Mouse (Mus musculus): ENCODE measurements around the gene Nr1d1.

Gene Nr1d1

GRCm38 (mm10) chr11:98752562-98753140 is 22.5 kb downstream of the Nr1d1 start:
- no peak for DNase-seq (ENCODE audit: low read depth, low spot score)

GRCm38 (mm10) chr11:98751221-98751782 is 23.8 kb downstream of the Nr1d1 start:
- no peak for DNase-seq (ENCODE audit: low read depth, low spot score)

- DNase-seq (ENCODE audit: low read depth, low spot score) = no peak
These were observed 24.6 kb downstream of the Nr1d1 start for GRCm38 (mm10) chr11:98750351-98751201.

- DNase-seq (ENCODE audit: low read depth, low spot score) = no peak
These were observed 25.4 kb downstream of the Nr1d1 start for GRCm38 (mm10) chr11:98749716-98750115.

GRCm38 (mm10) chr11:98748506-98749416 is 26.4 kb downstream of the Nr1d1 start:
- DNase-seq (ENCODE audit: low read depth, low spot score) = peak; percentile 42

GRCm38 (mm10) chr11:98747804-98748505 is 27.2 kb downstream of the Nr1d1 start:
- no peak for DNase-seq (ENCODE audit: low read depth, low spot score)

GRCm38 (mm10) chr11:98746855-98747693 is 28.1 kb downstream of the Nr1d1 start:
- DNase-seq (ENCODE audit: low read depth, low spot score) = peak; percentile 52

- no peak for DNase-seq (ENCODE audit: low read depth, low spot score)
These were observed 28.9 kb downstream of the Nr1d1 start for GRCm38 (mm10) chr11:98745932-98746853.

GRCm38 (mm10) chr11:98744456-98745019 is 30.6 kb downstream of the Nr1d1 start:
- DNase-seq (ENCODE audit: low read depth, low spot score) = no peak

- no peak for DNase-seq (ENCODE audit: low read depth, low spot score)
These were observed 31.3 kb downstream of the Nr1d1 start for GRCm38 (mm10) chr11:98743655-98744345.

GRCm38 (mm10) chr11:98742397-98743291 is 32.5 kb downstream of the Nr1d1 start:
- DNase-seq (ENCODE audit: low read depth, low spot score) = peak; percentile 53

- peak; percentile 75 for DNase-seq (ENCODE audit: low read depth, low spot score)
These were observed 33.3 kb downstream of the Nr1d1 start for GRCm38 (mm10) chr11:98741622-98742396.

- no peak for DNase-seq (ENCODE audit: low read depth, low spot score)
These were observed 34.0 kb downstream of the Nr1d1 start for GRCm38 (mm10) chr11:98741051-98741620.

- DNase-seq (ENCODE audit: low read depth, low spot score) = peak; percentile 61
These were observed 34.6 kb downstream of the Nr1d1 start, which contains the start of gene Thra for GRCm38 (mm10) chr11:98740393-98741050. TSS of gene Thra (plus strand) at chr11:98740638.

GRCm38 (mm10) chr11:98740026-98740392 is 35.1 kb downstream of the Nr1d1 start:
- no peak for DNase-seq (ENCODE audit: low read depth, low spot score)

Data from ES-CJ7 (cell line).